Mouse (Mus musculus) neural tube, embryonic 15.5 days (tissue): ENCODE measurements around the gene Arhgef18. TPM values are rescaled to one million over a fixed set of nuclear protein-coding genes. Genes with fewer than 3 reads are reported as not detected.

Source experiments
- ATAC-seq: fragments of 200-750 bp; cut with Nextera tagmentation; 2 replicates; pipeline ENCODE4 v1.8.0; 2017; ENCODE audit warnings: mild to moderate bottlenecking, moderate TSS enrichment, moderate library complexity; ENCODE audit not compliant: low FRiP score
- H3K27ac ChIP-seq: fragments of 300-500 bp; sonication (generic); replicated peaks from 2 replicates; pipeline ENCODE4 v1.5.1; 2015; ENCODE audit warnings: mild to moderate bottlenecking, inconsistent platforms
- H3K27me3 ChIP-seq: fragments of 300-500 bp; sonication (generic); replicated peaks from 2 replicates; pipeline ENCODE4 v1.6.1; 2015; ENCODE audit warnings: inconsistent platforms
- H3K36me3 ChIP-seq: fragments of 300-500 bp; sonication (generic); 2 replicates; pipeline ENCODE4 v1.6.1; 2015; ENCODE audit warnings: inconsistent platforms
- H3K4me1 ChIP-seq: fragments of 300-500 bp; sonication (generic); 2 replicates; pipeline ENCODE4 v1.6.1; 2015; ENCODE audit warnings: inconsistent platforms
- H3K4me2 ChIP-seq: fragments of 300-500 bp; sonication (generic); 2 replicates; pipeline ENCODE4 v1.6.1; 2015; ENCODE audit warnings: inconsistent platforms, mild to moderate bottlenecking, moderate library complexity
- H3K4me3 ChIP-seq: fragments of 300-500 bp; sonication (generic); replicated peaks from 2 replicates; pipeline ENCODE4 v1.5.1; 2015; ENCODE audit warnings: mild to moderate bottlenecking, inconsistent platforms
- H3K9ac ChIP-seq: fragments of 300-500 bp; sonication (generic); replicated peaks from 2 replicates; pipeline ENCODE4 v1.6.1; 2015; ENCODE audit warnings: mild to moderate bottlenecking, inconsistent platforms
- H3K9me3 ChIP-seq: fragments of 300-500 bp; sonication (generic); replicated peaks from 2 replicates; pipeline ENCODE4 v1.6.1; 2016; ENCODE audit warnings: inconsistent platforms
- WGBS: fragments of 180-500 bp; shearing (Covaris S2); methylation state at CpG from one replicate; pipeline ENCODE4 v1.1.7; 2015; ENCODE audit warnings: mixed read lengths; 5-methylcytosine and 5-hydroxymethylcytosine counted together
- polyA plus RNA-seq: library from polyadenylated mRNA; unstranded; fragments of >200 nt; fragmentation: Nextera tagmentation; extraction: Ambion mirVana; gene quantifications from 2 replicates; pipeline ENCODE4 v1.2.1, GENCODE M21; 2015

Gene Arhgef18
- 8.1 and 9.5 TPM in 2 replicates for polyA plus RNA-seq

- no peaks in the 10 kb centered on the region for H3K9me3 ChIP-seq
- peak within 1 kb of the TSS; percentile 84 for H3K4me3 ChIP-seq
- peak within 1 kb of the TSS; percentile 86 for H3K9ac ChIP-seq
- H3K4me2 ChIP-seq: peak within 1 kb of the TSS; percentile 83
- ATAC-seq: peak; percentile 99
- H3K4me1 ChIP-seq: peaks cover 30% of the 10 kb centered on the region
- H3K36me3 ChIP-seq: no peaks in the 10 kb centered on the region
- H3K27ac ChIP-seq: peak within 1 kb of the TSS; percentile 54; the same call in 1 of the 2 replicates
- H3K27me3 ChIP-seq: no peaks in the 10 kb centered on the region
- 2% methylated on average over 48 of the region's 48 CpGs for WGBS
Measured at GRCm38 (mm10) chr8:3392771-3393710, at the start of gene Arhgef18. TSS of gene Arhgef18 (plus strand) at chr8:3393006.

DNA sequence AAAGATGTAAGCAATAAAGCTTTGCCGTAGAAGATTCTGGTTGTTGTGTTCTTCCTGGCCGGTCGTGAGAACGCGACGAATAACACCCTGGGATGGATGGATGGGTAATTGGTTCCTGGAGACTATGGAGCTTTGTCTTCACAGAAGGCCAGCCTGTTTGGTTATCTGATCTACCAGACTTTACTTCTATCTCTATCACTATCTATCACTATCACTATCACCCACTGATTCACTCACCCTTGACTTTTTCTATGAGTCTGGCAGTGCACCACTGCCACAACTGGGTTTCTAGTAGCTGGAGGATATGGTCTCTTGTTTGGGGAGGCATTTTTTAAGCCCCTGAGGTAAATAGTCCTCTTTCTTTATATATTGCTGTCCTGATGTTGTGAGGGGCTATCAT is 47.5 kb upstream of the Arhgef18 start:
- Histone ChIP-seq H3K4me1 (no peaks in the 10 kb centered on the region), H3K9me3 (no peaks in the 10 kb centered on the region), H3K4me3 (no peak overlapping the region), H3K9ac (no peak overlapping the region), H3K27me3 (no peaks in the 10 kb centered on the region), H3K27ac (no peak overlapping the region), H3K4me2 (no peak overlapping the region), H3K36me3 (no peaks in the 10 kb centered on the region)
- no peak for ATAC-seq
- WGBS: 97% methylated on average over 6 of the region's 6 CpGs

- no peak overlapping the region for H3K4me3 ChIP-seq
Measured at GRCm38 (mm10) chr8:3346691-3347413, 46.0 kb upstream of the Arhgef18 start.

GRCm38 (mm10) chr8:3348142-3348823 is 44.5 kb upstream of the Arhgef18 start:
- Histone ChIP-seq H3K27me3 (no peaks in the 10 kb centered on the region), H3K9ac (no peak overlapping the region), H3K4me3 (no peak overlapping the region), H3K4me1 (no peaks in the 10 kb centered on the region), H3K27ac (no peak overlapping the region), H3K9me3 (no peaks in the 10 kb centered on the region), H3K36me3 (no peaks in the 10 kb centered on the region), H3K4me2 (no peak overlapping the region)
- ATAC-seq: peak; percentile 53; the same call in 1 of the 2 replicates
- 53% methylated on average over 13 of the region's 13 CpGs for WGBS

More at GRCm38 (mm10) chr8:3346691-3347413, 46.0 kb upstream of the Arhgef18 start:
- no peaks in the 10 kb centered on the region for H3K27me3 ChIP-seq
- no peaks in the 10 kb centered on the region for H3K9me3 ChIP-seq
- H3K4me1 ChIP-seq: no peaks in the 10 kb centered on the region
- WGBS: 90% methylated on average over 5 of the region's 5 CpGs
- H3K4me2 ChIP-seq: no peak overlapping the region
- no peaks in the 10 kb centered on the region for H3K36me3 ChIP-seq
- H3K9ac ChIP-seq: no peak overlapping the region
- H3K27ac ChIP-seq: no peak overlapping the region
- no peak for ATAC-seq

DNA sequence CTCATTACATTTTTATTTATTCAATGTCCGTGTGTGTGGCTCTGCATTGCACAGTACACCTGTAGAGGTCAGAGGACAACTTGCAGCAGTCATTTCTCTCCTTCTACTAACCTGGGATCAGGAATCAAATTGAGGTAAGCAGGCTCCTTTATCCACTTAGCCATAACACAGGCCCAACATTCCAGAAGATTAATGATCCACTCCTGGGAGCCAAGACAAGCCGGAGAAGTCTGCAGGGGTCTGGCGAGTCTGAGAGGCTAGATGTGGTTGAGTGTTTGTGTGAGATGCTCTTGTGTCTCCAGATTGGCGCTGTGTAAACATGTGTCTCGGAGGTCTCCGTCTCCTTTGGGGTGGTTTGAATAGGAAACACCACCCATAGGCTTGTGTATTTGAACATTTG is 42.1 kb upstream of the Arhgef18 start:
- H3K9me3 ChIP-seq: no peaks in the 10 kb centered on the region
- no peak overlapping the region for H3K4me3 ChIP-seq
- no peaks in the 10 kb centered on the region for H3K27me3 ChIP-seq
- H3K4me1 ChIP-seq: no peaks in the 10 kb centered on the region
- 70% methylated on average over 6 of the region's 6 CpGs for WGBS
- H3K4me2 ChIP-seq: no peak overlapping the region
- no peak for ATAC-seq
- H3K36me3 ChIP-seq: no peaks in the 10 kb centered on the region
- no peak overlapping the region for H3K27ac ChIP-seq
- no peak overlapping the region for H3K9ac ChIP-seq

- no peaks in the 10 kb centered on the region for H3K27me3 ChIP-seq
- no peak overlapping the region for H3K4me2 ChIP-seq
- no peaks in the 10 kb centered on the region for H3K9me3 ChIP-seq
- no peaks in the 10 kb centered on the region for H3K4me1 ChIP-seq
- H3K36me3 ChIP-seq: no peaks in the 10 kb centered on the region
- WGBS: 82% methylated on average over 6 of the region's 6 CpGs
- no peak overlapping the region for H3K4me3 ChIP-seq
- no peak overlapping the region for H3K9ac ChIP-seq
- H3K27ac ChIP-seq: no peak overlapping the region
- no peak for ATAC-seq
Measured at GRCm38 (mm10) chr8:3352715-3353114, 40.1 kb upstream of the Arhgef18 start.

- H3K9me3 ChIP-seq: no peaks in the 10 kb centered on the region
- H3K36me3 ChIP-seq: no peaks in the 10 kb centered on the region
- H3K4me1 ChIP-seq: no peaks in the 10 kb centered on the region
- no peak within 1 kb of the TSS for H3K4me3 ChIP-seq
- WGBS: 86% methylated on average over 13 of the region's 13 CpGs
- no peak for ATAC-seq
- no peak within 1 kb of the TSS for H3K4me2 ChIP-seq
- no peaks in the 10 kb centered on the region for H3K27me3 ChIP-seq
- no peak within 1 kb of the TSS for H3K9ac ChIP-seq
- no peak within 1 kb of the TSS for H3K27ac ChIP-seq
Measured at GRCm38 (mm10) chr8:3353189-3353810, 39.5 kb upstream of the Arhgef18 start, which contains the start of gene A430078G23Rik. TSS of gene A430078G23Rik (plus strand) at chr8:3353415.

DNA sequence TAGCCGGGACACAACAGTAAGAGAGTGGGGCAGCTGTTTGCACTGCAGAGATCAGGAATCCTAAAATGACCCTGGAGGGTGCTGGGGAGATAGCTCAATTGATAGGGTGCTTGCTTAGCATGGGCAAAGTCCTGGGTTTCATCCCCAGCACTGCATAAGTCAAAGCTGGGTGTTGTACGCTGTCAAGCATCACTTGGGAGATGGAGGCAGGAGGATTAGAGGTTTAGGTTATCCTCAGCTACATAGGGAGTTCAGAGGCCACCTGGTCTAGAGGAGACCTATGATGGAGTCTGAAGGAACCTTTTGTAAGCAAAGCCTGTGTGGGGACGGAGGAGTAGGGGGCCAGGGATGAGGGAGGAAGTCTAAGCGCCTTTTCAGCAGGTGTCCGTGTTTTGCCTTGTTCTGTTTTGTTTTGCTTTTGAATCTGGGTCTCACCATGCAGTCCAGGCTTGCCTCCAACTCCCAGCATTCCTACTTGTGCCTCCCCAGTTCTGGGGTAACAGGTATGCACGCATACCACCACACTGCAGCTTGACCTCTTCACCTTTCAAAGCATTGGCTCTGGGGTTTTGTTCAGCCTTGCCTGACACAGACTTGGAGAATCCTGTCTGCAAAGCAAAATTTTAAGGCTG is 38.9 kb upstream of the Arhgef18 start:
- no peak for ATAC-seq

DNA sequence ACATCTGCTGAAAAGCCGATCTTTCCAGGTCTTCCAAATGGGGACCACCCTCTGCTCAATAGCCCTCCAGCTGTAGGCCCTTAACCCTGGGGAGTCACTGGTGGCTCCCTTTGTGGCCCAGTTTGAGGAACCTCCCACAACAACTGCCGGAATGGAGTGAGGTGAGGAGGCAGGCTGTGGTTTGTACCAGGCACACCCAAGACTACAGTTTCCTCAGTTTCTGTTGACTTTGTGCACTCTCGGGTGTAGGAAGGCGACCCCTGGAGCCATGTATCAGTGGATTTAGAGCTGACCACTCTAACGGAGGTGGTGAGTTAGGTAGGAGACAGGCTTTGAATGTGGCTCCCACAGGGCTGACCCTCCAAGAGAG is 38.4 kb upstream of the Arhgef18 start:
- no peak overlapping the region for H3K4me3 ChIP-seq
- H3K9me3 ChIP-seq: no peaks in the 10 kb centered on the region
- H3K27ac ChIP-seq: no peak overlapping the region
- H3K27me3 ChIP-seq: no peaks in the 10 kb centered on the region
- no peaks in the 10 kb centered on the region for H3K36me3 ChIP-seq
- no peaks in the 10 kb centered on the region for H3K4me1 ChIP-seq
- WGBS: 72% methylated on average over 5 of the region's 5 CpGs
- no peak for ATAC-seq
- H3K4me2 ChIP-seq: no peak overlapping the region
- no peak overlapping the region for H3K9ac ChIP-seq

More for the DNA sequence above, 38.9 kb upstream of the Arhgef18 start:
- H3K4me1 ChIP-seq: no peaks in the 10 kb centered on the region
- 70% methylated on average over 6 of the region's 6 CpGs for WGBS
- no peaks in the 10 kb centered on the region for H3K27me3 ChIP-seq
- no peak overlapping the region for H3K9ac ChIP-seq
- H3K27ac ChIP-seq: no peak overlapping the region
- H3K9me3 ChIP-seq: no peaks in the 10 kb centered on the region
- no peak overlapping the region for H3K4me3 ChIP-seq
- H3K36me3 ChIP-seq: no peaks in the 10 kb centered on the region
- H3K4me2 ChIP-seq: no peak overlapping the region

DNA sequence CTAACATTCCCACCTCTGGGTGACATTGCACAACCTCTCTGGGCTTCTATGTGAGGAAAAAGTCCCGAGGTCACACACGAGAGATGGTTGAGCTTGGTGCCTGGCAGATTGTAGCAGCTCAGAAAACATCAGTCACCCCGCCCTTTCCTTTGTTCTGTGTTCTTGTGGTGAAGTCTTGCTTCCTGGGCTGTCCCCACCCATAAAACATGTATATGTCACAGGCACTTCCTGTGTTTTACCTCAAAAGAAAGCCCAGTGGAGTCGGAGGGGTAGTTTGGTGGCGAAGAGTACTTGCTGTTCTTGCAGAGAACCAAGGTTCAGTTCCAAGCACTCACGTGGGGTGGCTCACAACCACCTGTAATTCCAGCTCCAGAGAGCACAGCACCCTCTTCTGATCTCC is 37.2 kb upstream of the Arhgef18 start:
- no peak for ATAC-seq
- H3K36me3 ChIP-seq: no peaks in the 10 kb centered on the region
- H3K9me3 ChIP-seq: no peaks in the 10 kb centered on the region
- H3K4me2 ChIP-seq: no peak overlapping the region
- H3K4me3 ChIP-seq: no peak overlapping the region
- WGBS: 84% methylated on average over 6 of the region's 6 CpGs
- no peaks in the 10 kb centered on the region for H3K4me1 ChIP-seq
- H3K27ac ChIP-seq: no peak overlapping the region
- no peak overlapping the region for H3K9ac ChIP-seq
- no peaks in the 10 kb centered on the region for H3K27me3 ChIP-seq

DNA sequence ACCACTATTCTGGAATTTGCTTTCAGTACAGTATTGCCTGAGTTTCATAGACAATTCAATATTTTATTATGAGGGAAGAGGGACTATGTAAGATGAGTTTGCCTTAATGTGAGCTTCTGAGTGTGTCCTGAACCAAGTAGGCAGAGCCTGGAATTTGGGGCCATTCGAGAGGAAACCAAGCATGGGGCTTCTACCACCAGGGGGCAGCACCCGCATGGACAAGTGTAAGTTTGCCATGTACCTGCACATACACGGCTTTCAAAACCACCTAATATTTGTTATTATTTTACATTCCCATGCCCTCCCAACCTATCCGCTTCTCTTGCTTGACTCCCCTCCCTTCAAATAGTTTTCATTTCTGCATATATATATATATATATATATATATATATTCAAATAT is 34.7 kb upstream of the Arhgef18 start:
- no peaks in the 10 kb centered on the region for H3K9me3 ChIP-seq
- H3K36me3 ChIP-seq: no peaks in the 10 kb centered on the region
- H3K4me1 ChIP-seq: no peaks in the 10 kb centered on the region
- H3K4me2 ChIP-seq: no peak overlapping the region
- H3K27me3 ChIP-seq: no peaks in the 10 kb centered on the region
- H3K9ac ChIP-seq: no peak overlapping the region
- WGBS: 4% methylated on average over 4 of the region's 4 CpGs
- no peak overlapping the region for H3K4me3 ChIP-seq
- ATAC-seq: no peak; the same call in 1 of the 2 replicates
- H3K27ac ChIP-seq: no peak overlapping the region
